Mouse (Mus musculus) fat pad, adult 2 months (tissue): Measurements from ENCODE around the gene Aldh1a3.
A peak's percentile ranks its signal among the peaks of the same experiment; 100 is the strongest.

Experiments used
- DNase-seq: peaks from one replicate; pipeline ENCODE4 v3.0.0-alpha.2; 2011; ENCODE audit warnings: low read depth, low spot score; ENCODE audit errors: extremely low read depth

Aldh1a3 gene

DNA sequence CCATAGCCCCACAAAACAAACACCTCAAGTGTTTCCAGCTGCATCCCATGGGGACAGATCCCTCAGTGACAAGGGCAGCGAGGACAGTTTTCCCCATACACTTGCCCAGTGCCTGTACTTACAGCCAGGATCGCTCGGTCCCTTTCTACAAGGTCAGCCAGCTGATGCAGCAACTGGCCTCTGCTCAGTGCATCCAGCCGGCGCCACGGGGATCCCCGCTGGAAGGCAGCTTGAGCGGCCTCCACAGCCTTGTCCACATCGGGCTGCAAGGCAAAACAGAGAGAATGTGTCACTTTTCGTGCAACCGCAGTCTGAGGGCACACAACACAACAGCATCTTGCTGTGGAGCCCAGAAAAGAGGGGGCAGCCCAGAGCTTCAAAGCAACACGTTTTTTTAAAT lies 8.3 kb downstream of the Aldh1a3 start:
- no peak for DNase-seq

- no peak for DNase-seq
Measured at GRCm38 (mm10) chr7:66416829-66417228, 10.5 kb downstream of the Aldh1a3 start.

DNA sequence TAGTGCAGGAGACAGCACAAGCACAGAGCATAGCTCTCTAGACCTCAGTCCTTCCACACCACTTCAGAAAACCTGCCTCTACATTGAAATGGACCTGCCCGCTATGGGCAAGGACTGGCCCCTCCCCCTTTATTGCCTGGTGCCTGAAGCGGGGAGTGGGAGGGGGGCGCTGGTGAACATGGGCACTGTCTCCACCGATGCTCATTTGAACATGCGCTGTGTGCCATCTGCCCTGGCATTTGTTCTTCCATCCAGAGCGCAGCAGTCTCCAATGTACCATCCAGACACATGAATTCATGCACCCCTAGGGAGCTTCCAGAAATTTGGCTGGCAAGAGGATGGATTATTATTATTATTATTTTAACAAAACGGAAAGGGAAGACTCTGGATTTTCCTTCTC lies 14.2 kb downstream of the Aldh1a3 start:
- no peak for DNase-seq

DNA sequence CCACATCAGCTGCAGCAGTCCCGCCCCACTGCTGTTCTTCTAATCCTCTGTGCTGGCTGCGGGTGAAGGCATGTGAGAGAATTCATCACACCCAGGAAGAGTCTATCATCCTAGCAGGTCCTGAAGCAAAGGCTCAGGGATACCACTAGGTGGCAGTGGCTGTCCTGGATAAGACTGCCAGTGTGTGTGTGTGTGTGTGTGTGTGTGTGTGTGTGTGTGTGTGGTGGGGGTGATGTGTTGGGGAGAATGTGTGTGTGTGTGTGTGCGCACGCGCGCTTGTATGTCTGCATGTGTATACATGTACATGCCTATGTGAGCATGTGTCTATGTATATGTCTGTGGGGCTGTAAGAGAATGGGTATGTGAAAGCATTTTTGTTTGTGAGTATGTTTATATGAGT lies 17.9 kb downstream of the Aldh1a3 start:
- DNase-seq, result no peak

- no peak for DNase-seq
Measured at GRCm38 (mm10) chr7:66406971-66407370, 20.3 kb downstream of the Aldh1a3 start.

GRCm38 (mm10) chr7:66405951-66406721 lies 21.2 kb downstream of the Aldh1a3 start:
- no peak for DNase-seq

DNA sequence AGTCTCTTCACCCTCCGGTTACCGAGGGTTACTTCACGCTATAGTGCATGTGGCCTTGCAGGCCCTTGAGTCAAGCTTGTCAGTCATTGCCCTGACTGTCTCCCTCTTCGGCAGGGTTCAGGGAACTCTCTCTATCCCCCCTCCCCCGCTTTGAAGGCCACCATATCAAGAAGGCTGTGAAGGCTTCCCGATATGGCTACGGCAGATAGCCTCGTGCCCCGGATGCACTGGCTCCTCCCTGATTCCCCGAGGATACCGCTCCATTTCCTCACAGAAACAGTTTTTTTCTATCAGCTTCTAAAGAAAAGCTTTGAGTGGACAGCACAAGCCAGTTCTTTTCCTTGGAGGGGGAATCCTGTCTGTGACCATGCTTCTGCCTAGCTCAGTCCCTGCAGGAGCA lies 21.8 kb downstream of the Aldh1a3 start:
- no peak for DNase-seq

DNA sequence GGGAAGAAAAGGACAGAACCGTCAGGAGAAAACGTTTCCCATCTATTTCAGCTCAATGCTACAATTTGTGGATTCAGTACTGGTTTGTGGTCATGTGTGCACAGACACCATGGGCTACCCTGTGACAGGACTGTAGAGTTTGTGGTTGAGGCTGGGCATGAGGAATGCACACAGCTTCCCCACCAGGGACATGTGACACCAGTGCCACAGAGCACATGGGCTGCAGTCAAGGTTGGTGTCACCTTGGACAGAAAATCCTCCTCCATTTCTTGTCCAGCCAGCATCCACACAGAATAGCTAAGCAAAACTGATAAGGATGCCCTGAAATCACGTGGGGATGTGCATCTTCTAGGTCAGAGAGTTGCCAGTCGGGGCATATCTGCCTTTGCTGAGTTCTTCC lies 22.5 kb downstream of the Aldh1a3 start:
- no peak for DNase-seq

DNA sequence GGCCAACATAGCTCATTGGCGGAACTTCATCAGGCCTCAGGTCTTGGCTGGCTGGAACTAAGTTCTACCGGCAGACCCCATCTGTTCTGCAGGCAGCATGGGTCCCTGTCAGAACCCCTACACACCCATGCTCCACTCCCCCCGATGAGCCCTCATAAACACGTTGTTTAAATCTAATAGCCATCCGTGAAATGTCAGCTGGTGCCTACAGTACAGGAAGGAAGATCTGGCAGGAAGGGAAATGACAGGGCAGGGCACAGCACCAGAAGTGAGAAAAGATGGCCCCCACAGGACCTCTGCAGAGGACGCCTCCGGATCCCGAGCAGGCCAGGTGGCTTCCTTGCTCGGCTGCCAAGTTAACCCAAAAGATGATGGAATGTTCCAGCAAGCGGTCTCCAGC lies 23.2 kb downstream of the Aldh1a3 start:
- no peak for DNase-seq

DNA sequence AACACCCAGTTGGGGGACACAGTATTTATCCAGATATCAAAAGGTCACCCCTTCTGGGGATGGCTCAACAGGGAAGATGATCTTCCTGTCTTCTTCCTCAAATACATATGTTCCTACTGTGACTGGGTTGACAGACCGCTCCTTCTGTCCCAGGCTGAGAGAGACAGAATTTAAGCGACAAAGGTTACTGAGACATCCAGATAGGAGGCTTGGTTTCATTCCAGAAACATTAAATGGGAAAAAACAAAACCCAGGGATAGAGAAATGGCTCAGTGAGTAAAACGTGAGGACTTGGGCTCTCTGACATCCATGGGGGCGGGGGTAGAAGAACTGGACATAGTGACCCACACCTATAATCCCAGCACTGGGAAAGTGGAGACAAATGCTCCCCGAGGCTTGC lies 24.4 kb downstream of the Aldh1a3 start:
- DNase-seq, result no peak

DNA sequence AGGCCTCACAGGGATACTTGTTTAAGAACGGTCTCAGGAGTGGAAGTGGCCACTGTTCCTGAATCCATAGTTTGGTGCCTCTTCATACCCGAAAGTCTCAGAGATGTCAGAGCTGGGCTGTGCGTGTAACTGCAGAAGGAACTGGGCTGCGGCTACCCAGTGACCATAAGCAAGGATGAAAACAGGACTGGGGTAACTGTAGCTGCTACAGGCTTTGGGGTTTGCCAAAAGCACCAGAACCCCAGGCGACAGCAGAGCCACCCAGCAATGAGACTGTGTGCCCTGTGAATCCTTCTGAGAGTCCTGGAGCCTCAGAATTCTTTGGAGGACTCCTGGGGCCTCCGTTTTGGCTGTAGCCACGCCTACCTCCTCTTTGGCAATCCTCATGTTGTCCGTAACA lies 25.7 kb downstream of the Aldh1a3 start:
- DNase-seq, result no peak

- DNase-seq, result no peak
Measured at GRCm38 (mm10) chr7:66397288-66397687, 30.0 kb downstream of the Aldh1a3 start.

GRCm38 (mm10) chr7:66388621-66389532 lies 38.4 kb downstream of the Aldh1a3 start:
- peak; percentile 34 for DNase-seq

DNA sequence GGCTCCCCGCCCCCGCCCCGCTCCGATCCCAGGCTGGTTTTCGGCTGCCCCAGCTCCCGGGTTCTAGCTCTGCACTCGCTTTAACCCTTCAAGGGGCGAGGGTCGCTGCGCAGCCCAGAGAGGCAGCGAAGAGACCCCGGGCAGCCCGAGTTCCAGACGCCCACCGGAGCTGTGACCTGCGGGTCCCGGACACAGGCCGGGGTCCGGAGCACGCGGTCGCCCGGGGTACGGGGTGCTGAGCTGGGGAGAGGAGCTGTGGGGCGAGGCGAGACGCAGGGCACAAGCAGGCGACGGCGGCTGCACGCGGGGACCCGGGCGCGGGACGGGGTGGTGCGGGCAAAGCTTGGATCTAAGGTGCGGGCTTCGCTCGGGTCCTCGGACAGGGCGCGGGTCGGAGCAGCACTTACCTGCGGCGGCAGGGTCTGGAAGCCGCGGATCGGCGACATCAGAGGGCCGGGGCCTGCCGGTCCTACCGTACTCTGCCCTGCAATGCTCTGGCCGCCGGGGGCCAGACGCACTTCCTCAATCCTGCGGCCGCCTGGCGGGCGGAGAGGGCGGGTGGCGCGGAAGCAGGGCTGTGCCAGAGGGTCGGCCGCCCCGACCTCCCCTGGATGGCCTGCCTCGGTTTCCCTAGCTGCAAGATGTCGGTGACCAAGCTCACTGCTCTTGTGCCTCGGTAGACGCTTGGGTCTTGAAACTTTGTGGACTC lies 39.4 kb downstream of the Aldh1a3 start, which contains the start of gene Lrrk1:
Gene Lrrk1, minus strand, starts transcription at position 538 of the 709 bp plus-strand sequence.
- no peak for DNase-seq

GRCm38 (mm10) chr7:66387419-66387812 lies 39.9 kb downstream of the Aldh1a3 start:
- no peak for DNase-seq

- no peak for DNase-seq
Measured at GRCm38 (mm10) chr7:66386411-66386810, 40.9 kb downstream of the Aldh1a3 start.

GRCm38 (mm10) chr7:66385826-66386225 lies 41.5 kb downstream of the Aldh1a3 start:
- DNase-seq, result no peak

DNA sequence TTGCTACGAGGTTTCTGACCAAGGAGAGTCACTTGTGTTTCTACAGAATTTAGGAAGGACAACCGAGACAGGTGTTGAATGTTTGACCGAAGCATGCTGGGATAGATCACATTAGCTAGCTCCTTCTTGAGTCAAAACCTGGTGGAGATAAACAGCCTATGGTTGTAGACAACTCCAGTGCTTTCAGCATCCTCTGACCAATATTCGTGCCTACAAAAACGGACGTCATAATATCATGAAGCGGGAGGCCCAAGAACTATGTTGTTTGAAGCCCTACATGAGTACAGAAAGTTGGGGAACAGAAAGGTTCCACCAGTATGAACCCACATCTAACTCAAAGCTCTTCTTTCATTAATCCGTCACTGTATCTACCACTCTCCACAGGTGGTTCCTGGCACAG lies 42.4 kb downstream of the Aldh1a3 start:
- no peak for DNase-seq

DNA sequence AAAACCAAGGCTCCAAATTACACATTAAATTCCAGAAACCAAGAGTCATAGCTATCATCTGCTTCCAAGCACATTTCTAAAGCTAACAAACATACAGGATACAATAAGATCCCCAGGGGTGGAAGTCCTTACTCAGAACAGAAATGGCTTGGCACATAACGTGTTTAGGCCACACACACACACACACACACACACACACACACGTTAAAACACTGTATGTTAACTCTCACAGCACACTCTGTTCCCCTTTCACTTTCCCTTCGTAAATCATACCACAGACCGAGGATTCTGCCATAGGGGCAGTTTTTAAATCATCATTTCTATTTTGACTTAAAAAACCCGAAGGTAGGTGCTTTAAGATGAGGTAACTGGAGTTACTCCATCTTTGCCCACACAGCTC lies 43.1 kb downstream of the Aldh1a3 start:
- no peak for DNase-seq

GRCm38 (mm10) chr7:66376560-66376959 lies 50.8 kb downstream of the Aldh1a3 start:
- DNase-seq, result no peak

DNA sequence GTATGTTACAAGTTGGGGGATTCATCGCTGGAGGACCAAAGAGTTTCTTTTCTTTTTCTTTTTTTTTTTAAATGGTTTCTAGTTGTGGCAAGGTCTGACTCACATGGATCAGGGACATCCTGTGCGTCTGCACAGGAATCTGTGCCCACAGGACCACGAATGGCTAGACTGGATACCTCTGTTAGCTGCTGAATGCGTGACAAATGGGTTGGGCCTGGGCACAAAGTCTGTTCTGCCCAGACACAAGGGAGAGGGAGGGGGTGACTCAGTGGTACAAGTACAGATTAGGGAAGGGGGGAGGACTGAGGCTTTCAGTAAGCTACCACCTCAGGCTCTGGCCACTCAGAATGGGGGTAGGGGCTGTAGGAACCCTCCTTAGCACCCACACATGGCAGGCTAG lies 51.6 kb downstream of the Aldh1a3 start:
- DNase-seq, result no peak
